Mouse (Mus musculus): ENCODE measurements around the gene Cep131.
A peak's percentile ranks its signal among the peaks of the same experiment; 100 is the strongest.

Cep131 gene

GRCm38 (mm10) chr11:120048252-120048556, 38.4 kb downstream of the Cep131 start:
- DNase-seq = peak; percentile 79

GRCm38 (mm10) chr11:120047531-120048251, 38.9 kb downstream of the Cep131 start:
- peak; percentile 53 to 64 for DNase-seq

GRCm38 (mm10) chr11:120046553-120047191, 40.0 kb downstream of the Cep131 start, which contains the start of gene Aatk:
Aatk (minus strand) TSS chr11:120047167.
- peak; percentile 54 to 74 for DNase-seq

- peak; percentile 64 to 70 for DNase-seq
Observed at GRCm38 (mm10) chr11:120045839-120046552, 40.6 kb downstream of the Cep131 start.

GRCm38 (mm10) chr11:120045341-120045740, 41.3 kb downstream of the Cep131 start:
- peak; percentile 53 to 56 for DNase-seq

GRCm38 (mm10) chr11:120042141-120042838, 44.3 kb downstream of the Cep131 start:
- peak in 1 of 2 experiments; percentile 35 for DNase-seq

GRCm38 (mm10) chr11:120041191-120042123, 45.2 kb downstream of the Cep131 start:
- peak; percentile 72 to 81 for DNase-seq

DNA sequence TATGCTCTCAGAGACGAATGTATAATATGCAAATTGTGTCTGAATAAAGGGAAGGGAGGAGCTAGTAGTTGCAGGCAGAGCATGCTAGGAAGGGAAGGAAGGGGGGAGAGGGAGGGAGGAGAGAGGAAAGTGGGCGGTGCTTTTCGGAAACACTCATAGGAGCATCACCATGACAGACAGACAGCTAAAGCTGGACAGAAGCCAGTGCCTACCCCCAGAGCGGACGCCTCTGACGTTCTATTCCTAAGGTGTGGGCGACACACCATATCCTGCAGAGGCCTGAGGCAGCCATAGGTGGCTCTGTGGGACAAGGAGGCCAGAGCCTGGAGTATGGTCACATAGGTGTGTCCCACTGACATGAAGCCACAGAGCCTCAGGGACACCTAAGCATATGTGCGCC, 46.2 kb downstream of the Cep131 start:
- peak in 1 of 2 experiments; percentile 44 for DNase-seq

GRCm38 (mm10) chr11:120039581-120039980, 47.0 kb downstream of the Cep131 start:
- no peak for DNase-seq

GRCm38 (mm10) chr11:120034762-120035161, 51.9 kb downstream of the Cep131 start:
- no peak for DNase-seq

DNA sequence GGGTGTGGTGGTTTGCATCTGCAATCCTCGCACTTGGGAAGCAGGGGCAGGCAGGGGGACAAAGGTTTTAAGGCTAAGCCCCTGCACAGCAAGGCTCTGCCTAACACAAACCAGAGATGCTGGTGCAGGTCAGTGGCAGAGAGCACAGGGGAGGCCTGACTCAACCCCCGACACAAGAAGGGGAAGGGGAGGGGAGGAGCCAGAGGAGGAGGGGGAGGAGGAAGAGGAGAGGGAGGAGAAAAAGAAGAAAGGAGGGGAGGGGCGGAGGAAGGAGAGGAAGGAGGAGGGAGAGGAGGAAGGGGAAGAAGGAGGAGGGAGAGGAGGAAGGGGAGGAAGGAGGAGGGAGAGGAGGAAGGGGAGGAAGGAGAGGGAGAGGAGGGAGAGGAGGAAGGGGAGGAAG, 52.3 kb downstream of the Cep131 start:
- no peak for DNase-seq

DNA sequence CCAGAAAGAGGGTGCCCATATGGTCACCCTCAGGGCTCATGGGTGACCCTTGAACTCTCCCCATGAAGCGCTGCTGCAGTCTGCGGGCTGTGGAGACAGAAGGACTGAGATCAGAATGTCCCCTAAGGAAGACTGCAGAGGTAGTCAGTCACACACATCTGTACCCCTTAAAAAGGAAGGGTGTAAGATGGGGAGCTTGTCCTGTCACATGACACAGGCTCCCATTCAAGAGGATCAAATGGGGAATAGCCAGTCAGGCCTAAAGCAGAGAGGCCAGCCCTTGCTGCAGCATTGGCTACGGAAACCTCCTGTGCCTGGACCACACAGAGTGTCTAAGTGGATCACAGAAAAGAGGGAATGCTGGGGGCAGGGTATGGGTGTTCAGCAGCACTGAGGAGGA, 53.2 kb downstream of the Cep131 start:
- DNase-seq = no peak

GRCm38 (mm10) chr11:120032052-120032451, 54.6 kb downstream of the Cep131 start:
- DNase-seq = no peak

DNA sequence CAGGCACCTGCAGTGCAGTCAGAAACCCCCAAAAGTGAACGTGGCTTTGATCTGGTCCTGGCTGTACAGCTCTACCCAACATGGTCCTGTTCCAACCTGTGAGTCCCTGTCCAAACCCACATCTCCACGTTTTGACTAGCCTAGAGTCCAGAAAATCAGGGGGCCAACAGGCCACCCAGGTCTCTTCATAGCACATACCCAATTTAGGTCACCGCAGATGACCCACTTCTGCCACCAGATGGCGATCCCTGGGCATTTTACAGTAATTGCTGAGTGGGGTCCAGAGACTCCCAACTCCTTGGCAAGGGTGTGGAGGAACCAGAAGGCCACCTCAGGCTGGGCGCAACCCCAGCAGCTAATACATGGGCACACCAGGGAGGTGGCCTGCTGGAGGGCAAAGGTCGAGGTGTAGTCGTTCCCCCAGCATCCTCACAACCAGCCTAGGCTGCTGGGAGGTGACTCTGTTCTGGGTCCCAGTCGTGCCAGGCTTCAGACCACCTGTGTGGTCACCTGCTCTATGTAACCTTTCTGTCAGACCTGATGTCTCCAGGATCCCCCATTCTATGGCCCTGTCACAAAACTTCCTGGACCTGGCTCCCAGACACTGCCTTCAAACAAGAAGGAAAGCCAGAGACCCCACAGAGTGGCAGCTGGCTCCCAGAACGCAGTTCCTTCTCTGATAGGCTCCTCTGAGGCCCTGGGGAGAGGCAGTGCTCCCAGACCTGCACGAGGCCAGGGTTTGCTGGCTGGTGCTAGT, 56.3 kb downstream of the Cep131 start:
- DNase-seq = peak; percentile 77 to 78

DNA sequence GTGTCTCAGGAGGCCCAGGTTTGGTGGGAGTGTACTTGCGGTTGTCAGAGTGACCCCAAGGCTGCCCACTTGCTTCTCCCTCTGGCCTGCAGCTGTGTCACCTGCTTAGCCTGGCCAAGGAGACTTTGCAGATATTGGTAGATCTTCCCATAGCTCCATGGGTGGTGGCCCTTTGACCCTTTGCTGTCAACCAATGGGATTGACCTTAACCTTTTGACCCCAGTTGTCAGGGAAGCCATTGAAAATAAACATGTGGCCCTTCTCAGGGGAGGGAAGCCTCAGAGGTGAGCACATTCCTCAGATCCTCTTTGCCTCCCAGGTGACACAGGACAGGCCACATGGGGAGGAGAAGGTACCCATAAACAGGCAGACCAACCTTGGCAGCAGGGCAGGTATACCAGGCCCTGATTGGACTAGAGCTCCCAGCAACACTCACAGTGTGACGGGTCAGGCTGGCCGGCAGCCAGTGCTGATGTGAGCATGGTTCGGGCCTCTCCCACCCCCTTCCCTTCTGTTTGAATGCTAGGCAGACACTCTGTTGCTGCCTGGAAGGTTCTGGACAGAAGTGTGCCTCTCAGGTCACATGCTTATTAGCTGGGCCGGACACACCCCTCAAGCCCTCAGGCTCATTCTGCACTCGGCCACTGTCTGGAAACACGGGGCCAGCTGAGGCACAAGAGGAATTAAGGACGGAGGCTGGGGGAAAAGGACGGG, 57.0 kb downstream of the Cep131 start:
- DNase-seq = peak; percentile 63

- DNase-seq = no peak
Observed at GRCm38 (mm10) chr11:120028319-120029092, 58.1 kb downstream of the Cep131 start.

DNA sequence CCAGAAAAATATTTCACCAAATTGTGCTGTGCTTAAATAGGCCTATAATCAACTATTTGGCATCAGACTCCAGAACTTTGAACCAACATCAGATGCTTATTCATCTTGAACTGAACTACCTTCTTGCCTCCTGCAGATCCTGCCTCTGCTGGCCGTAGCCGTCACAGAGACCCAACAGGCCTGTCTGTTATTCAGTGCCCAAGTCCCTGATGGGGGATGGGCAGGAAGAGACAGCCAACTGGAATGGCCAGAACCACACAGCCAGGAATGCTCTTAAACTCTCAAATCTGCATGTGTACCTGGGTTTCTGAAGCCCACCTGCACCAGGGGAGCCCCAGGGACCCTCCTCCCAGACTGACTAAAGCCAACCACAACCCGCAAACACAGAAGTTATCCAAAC, 59.7 kb downstream of the Cep131 start:
- no peak for DNase-seq

DNA sequence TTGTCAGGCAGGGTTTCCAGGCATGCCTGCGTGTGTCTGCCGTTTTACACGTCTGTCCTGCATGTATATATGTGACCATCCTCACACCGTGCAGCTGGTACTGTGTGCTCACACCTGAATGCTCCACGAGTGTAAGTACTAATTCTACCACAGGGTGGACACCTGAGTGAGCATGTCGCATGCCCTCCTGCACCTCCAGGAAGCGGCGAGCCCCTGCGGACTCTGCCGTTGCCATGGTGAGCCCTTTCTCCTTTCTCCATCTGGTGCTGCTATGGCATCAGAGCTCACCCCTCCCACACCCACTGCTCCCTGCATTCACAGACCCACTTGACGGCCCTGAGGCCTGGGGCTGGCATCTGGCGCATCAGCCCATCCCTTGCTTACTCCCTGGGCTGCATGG, 63.8 kb downstream of the Cep131 start:
- DNase-seq = peak; percentile 74 to 83

DNA sequence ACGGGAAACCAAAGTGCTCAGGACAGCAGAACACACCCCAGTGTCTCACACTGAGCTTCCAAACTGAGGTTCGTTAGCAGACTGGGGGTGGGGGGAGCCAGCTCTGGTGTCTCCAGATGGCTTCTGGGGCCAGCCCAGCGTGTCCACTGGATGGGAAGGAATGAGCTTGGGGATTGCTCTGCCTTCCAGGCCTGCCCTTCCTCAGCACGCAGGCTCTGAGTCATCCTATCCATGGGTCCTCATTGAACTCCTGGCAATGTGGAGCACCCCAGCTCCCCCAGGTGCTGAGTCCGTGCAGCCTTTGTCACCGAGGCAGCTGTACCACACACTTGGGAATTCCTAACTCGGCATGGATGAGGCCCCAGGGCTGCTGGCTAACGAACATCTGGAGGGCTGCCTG, 64.4 kb downstream of the Cep131 start:
- DNase-seq = peak; percentile 66 to 75

DNA sequence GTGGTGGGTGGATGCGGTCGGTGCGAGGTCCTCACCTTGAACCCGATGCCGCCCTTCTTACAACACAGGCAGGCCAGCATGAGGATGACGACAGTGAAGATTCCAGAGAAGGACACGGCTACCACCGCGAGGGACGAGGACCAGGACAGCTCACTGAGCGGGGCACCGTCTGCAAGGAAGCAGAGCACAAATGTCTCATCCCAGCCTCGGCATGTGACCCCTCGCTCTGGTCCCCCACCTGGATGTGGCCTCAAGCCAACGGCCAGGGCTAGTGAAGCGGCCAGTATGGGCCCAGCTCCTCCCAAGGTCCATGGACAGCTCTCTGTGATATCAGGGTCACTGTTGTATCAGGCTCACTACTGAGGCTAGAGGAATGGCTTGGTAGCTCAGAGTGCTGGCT, 65.3 kb downstream of the Cep131 start:
- peak; percentile 42 to 55 for DNase-seq

Data from cerebellum, adult 18-20 months (tissue).